Mouse (Mus musculus) hematopoietic stem cell, adult 5-6 weeks (primary cell): ENCODE measurements around the gene Sdk1. TPM values are rescaled to one million over a fixed set of nuclear protein-coding genes. Genes with fewer than 3 reads are reported as not detected.
A peak's percentile ranks its signal among the peaks of the same experiment; 100 is the strongest.

Experiments
- ATAC-seq, 2 experiments: fragments of 125-278 bp in 1 of 2; replicated peaks in 1 of 2; 2 replicates each; pipeline ENCODE4 v1.8.0; 2016 to 2017; ENCODE audit warnings: inconsistent platforms in 2 of 2, mild to moderate bottlenecking in 2 of 2, moderate number of reproducible peaks in 2 of 2, low read depth in 1 of 2, moderate TSS enrichment in 1 of 2; ENCODE audit not compliant: low FRiP score in 2 of 2, poor library complexity in 2 of 2, severe bottlenecking in 2 of 2, insufficient read depth in 1 of 2, low TSS enrichment in 1 of 2
- total RNA-seq: library from RNA; stranded (forward); fragments of 172-1452, 232-1000 nt; gene quantifications from 2 replicates; pipeline ENCODE4 v1.2.3, GENCODE M21; 2017

Gene Sdk1
- total RNA-seq, 1 experiment from 2014 or later, result 1.1 TPM

- ATAC-seq, result peak; percentile 92 to 99
These were observed 642.9 kb downstream of the Sdk1 start for GRCm38 (mm10) chr5:141884111-141884647.

GRCm38 (mm10) chr5:141886006-141886405 is 644.7 kb downstream of the Sdk1 start:
- ATAC-seq, result no peak

DNA sequence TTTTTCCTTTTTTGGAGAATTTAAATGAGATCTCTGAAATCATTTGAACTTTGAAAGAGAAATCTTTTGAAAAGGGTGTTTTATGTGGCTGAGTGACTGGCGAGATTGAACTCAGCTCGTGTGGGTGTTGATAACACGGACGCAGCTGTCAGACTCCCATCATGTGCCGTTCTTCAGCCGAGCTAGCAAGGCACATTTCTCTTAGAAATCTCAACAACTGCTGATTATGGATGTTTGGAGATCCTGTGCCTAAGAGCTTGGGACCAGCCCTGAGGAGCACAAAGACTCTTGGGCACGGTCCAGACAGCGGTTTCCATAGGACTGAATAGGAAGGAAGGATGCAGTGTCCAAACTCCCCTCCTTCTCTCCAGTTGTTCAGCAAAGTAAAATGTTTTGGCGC is 648.5 kb downstream of the Sdk1 start:
- ATAC-seq, result no peak

DNA sequence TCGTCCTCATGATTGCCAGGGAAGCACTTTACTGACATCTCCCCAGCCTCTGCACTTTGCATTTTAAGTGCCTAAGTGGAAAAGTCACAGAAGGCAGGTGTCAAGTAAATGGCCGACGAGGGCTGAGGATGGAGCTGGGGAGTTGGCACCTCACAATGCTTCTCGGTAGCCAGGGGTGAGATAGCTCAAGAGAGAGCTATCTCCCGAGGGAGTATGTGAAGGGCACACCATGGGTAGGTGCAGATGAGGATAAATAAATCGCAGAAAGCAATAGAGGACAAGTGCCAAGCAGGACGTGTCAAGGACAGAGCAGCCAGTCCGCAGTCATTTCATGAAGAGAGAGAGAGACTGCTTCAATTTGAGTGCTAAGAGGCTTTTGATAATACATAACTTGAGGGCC is 655.1 kb downstream of the Sdk1 start:
- ATAC-seq, result no peak

- no peak for ATAC-seq
These were observed 656.2 kb downstream of the Sdk1 start for GRCm38 (mm10) chr5:141897481-141897880.

GRCm38 (mm10) chr5:141899751-141900150 is 658.5 kb downstream of the Sdk1 start:
- no peak for ATAC-seq

- ATAC-seq, result no peak
These were observed 661.4 kb downstream of the Sdk1 start for GRCm38 (mm10) chr5:141902544-141903250.

- ATAC-seq, result no peak
These were observed 669.2 kb downstream of the Sdk1 start for GRCm38 (mm10) chr5:141910444-141910843.

DNA sequence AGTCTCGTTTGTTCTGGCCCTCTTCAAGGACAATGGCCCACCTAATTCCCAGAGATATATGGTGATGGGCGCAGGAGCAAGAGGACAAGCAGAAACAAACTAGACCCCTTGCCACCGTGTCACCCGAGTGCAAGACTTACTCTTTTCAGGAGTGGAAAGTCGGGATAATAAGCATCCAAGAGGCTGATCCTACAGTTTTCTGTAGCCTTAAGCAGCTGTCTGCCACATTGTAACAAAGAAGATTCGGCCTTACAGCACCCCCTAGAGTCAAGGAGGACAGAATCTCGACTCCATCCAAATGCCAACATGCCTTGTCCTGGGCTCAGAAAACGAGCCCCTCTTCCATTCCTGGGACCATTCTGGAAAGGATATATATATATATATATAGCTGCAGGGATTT is 669.6 kb downstream of the Sdk1 start:
- no peak for ATAC-seq

DNA sequence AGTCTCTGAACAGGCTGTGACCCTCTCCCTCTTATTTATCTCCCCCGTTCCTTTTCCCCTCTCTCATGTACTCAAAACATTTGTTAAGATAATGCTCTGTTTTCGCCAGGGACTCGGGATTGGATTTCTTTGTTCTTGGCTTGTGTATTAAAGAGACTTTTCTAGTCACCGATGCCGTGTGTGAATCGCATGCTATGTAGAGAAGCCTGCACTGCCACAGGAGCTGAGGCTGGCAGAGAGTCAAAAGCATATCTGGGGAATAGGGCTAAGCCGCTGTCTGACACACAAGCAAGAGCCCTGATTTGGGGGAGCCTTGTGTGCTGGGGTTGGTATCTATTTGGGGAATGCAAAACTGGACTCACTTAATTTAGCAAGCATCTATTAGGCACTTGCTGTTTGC is 671.6 kb downstream of the Sdk1 start:
- ATAC-seq, result no peak

- no peak for ATAC-seq
These were observed 675.7 kb downstream of the Sdk1 start for GRCm38 (mm10) chr5:141916954-141917353.

GRCm38 (mm10) chr5:141939000-141939399 is 697.7 kb downstream of the Sdk1 start:
- ATAC-seq, result no peak

DNA sequence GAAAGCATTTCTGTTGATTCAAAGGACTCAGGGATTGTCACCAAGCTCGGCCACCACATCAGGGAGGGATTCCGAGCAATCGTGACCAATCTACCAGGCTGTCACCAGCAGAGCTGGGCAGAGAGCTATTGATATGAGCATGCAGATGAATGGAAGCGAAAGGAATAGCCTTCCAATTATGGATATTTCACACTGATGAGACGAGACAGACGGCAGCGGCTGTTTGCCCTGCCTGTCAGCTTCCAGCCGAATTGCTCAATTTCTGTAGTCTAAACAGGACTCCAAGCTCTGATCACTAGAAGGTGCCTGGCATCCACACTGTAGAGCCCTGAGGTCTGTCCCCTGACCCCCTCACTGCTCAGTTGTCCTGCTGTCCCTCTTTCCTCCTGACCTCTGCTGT is 699.3 kb downstream of the Sdk1 start:
- ATAC-seq, result no peak

- ATAC-seq, result no peak
These were observed 709.5 kb downstream of the Sdk1 start for GRCm38 (mm10) chr5:141950791-141951190.

GRCm38 (mm10) chr5:141952270-141952669 is 711.0 kb downstream of the Sdk1 start:
- ATAC-seq, result no peak

DNA sequence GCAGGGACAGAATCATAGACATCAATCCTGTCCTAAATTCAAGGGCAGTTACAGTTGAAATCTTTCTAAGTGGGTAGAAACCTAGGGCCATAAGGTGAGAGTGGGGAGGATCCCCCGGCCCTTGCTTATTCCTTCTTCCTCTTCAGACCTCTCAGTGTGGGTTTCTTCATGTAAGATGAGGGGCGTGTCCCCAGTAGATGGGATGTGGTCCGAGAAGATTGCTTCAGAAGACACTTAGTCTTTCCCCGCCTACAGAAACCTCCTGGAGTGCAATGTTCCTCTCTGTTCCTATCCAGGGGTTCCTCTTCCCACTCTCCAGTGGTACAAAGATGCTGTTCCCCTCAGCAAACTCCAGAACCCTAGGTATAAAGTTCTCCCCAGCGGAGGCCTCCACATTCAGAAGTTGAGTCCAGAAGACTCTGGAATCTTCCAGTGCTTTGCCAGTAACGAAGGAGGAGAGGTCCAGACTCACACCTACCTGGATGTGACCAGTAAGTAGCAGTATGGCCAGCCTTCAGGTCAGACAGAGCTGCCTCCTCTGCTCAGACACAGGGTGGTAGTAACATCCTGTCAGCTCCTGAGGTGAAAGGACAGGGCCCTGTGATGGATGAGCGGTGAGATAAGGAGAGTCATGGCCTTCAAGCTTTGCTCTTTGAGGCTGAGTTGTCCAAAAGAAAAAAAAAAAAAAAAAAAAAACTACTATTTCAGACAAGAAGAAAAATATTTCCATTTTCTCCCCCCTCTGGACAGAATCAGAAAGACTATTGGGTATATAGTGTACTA is 711.6 kb downstream of the Sdk1 start:
- ATAC-seq, result no peak

- no peak for ATAC-seq
These were observed 729.8 kb downstream of the Sdk1 start for GRCm38 (mm10) chr5:141971071-141971470.

GRCm38 (mm10) chr5:141979511-141979910 is 738.2 kb downstream of the Sdk1 start:
- no peak for ATAC-seq
